Mouse (Mus musculus): Measurements from ENCODE around the gene Cyp1a1. TPM values are rescaled to one million over a fixed set of nuclear protein-coding genes. Genes with fewer than 3 reads are reported as not detected.

Cyp1a1 gene
- total RNA-seq, 2 experiments from 2014 or later: 0.12 to 0.14 TPM

DNA sequence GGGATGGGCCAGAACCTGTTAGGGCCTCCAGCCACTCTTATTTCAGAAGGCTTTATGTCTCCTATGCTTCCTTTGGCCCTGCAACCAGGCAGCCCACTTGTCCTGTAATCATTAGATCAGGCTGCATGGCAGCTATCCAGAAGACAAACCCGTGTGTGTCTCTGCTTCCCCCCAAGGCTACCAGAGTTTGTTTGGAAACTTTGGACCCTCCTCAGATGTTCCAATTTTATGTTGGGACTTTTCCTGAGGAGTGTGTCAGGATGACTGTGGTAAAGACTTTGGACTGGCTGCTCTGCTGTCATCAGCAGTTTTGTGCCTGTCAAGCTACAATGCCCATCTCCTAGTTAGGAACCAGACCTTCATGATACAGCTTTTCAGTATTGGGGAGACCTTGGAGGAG, 61.1 kb downstream of the Cyp1a1 start:
- DNase-seq (ENCODE audit: extremely low spot score in 1 of 2, low spot score in 1 of 2): no peak

DNA sequence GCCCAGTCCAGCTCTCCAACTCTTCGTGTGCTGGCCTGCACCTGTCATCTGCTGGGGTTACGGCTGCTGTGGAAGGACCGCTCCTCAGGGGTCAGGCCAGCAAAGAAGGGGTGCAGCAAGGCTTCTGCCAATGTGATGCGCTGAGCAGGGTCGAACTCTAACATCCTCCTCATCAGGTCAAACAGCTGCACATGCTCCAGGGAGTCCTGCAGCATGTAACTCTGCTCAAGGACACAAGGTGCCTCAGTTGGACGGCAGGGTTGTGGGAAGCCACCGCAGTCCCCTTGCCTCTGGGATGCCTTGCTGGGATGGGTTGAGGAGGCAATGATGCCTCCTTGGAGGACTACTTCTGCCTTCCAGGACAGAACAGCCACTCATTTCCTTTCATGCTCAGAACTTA, 63.2 kb downstream of the Cyp1a1 start:
- DNase-seq (ENCODE audit: extremely low spot score in 1 of 2, low spot score in 1 of 2): no peak

Other genes starting within 250 kb of the Cyp1a1 start
- 10 to 100 TPM; 11.5 to 17.4 TPM for gene Ppcdc, start 247.8 kb upstream of the Cyp1a1 start, total RNA-seq (2021)
- 100 to 1,000 TPM; 420 to 434 TPM for gene Scamp5, start 219.9 kb upstream of the Cyp1a1 start, total RNA-seq (2021)
- gene Rpp25, start 183.9 kb upstream of the Cyp1a1 start, total RNA-seq (2021): 10 to 100 TPM; 10.9 to 13.2 TPM
- gene Cox5a, start 166.7 kb upstream of the Cyp1a1 start, total RNA-seq (2021): 100 to 1,000 TPM; 389 to 459 TPM
- gene Fam219b, start 150.4 kb upstream of the Cyp1a1 start, total RNA-seq (2021): 10 to 100 TPM; 21.5 to 22.5 TPM
- gene Mpi, start 135.2 kb upstream of the Cyp1a1 start, total RNA-seq (2021): 10 to 100 TPM; 69.5 to 76.0 TPM
- gene Scamp2, start 127.0 kb upstream of the Cyp1a1 start, total RNA-seq (2021): 10 to 100 TPM; 26.2 TPM
- 10 to 100 TPM; 18.4 to 31.8 TPM for gene Ulk3, start 98.5 kb upstream of the Cyp1a1 start, total RNA-seq (2021)
- 1 to 10 TPM; 2.7 to 3.0 TPM for gene Cplx3, start 81.6 kb upstream of the Cyp1a1 start, total RNA-seq (2021)
- gene Lman1l, start 67.2 kb upstream of the Cyp1a1 start, total RNA-seq (2021): not detected
- gene Csk, start 34.3 kb upstream of the Cyp1a1 start, total RNA-seq (2021): 10 to 100 TPM; 37.5 to 37.9 TPM
- not detected for gene Cyp1a2, start 4.2 kb upstream of the Cyp1a1 start, total RNA-seq (2021)
- 10 to 100 TPM; 14.0 to 15.2 TPM for gene Edc3, start 20.6 kb downstream of the Cyp1a1 start, total RNA-seq (2021)
- gene Clk3, start 77.9 kb downstream of the Cyp1a1 start, total RNA-seq (2021): 10 to 100 TPM; 72.9 to 75.2 TPM
- 1 to 10 TPM; 4.8 to 9.9 TPM for gene Arid3b, start 148.9 kb downstream of the Cyp1a1 start, total RNA-seq (2021)
- 100 to 1,000 TPM; 100 to 101 TPM for gene Ubl7, start 223.1 kb downstream of the Cyp1a1 start, total RNA-seq (2021)

Measured in layer of hippocampus, postnatal 25 days (tissue).